In genomic region chr9:58847676-58848075, GRCm38 (mm10) we compare ENCODE assay signal across 19 mouse cellular contexts. TPM values are rescaled to one million over a fixed set of nuclear protein-coding genes. Genes with fewer than 3 reads are reported as not detected.
DNase-seq lines count a peak whose midpoint lies in the region; ATAC-seq and TF ChIP-seq lines count a peak whose summit lies in the region.
"Had no signal": no experiment of that assay in that cellular context is flagged by ENCODE, and none has a peak within 500 bp of the region (broad histone marks: within the 10 kb centered on the region; RNA-seq: fewer than 3 reads in every experiment).

No protein-coding gene starts in this region.

- no peaks in the 10 kb centered on the region for H3K4me1 ChIP-seq in lung, postnatal 0 days (ENCODE audit: insufficient read depth, low read depth, low read length)
- H3K4me1 ChIP-seq in lung, adult 2 months (ENCODE audit: control insufficient read depth, insufficient read depth, low read length): peaks cover 4% of the 10 kb centered on the region
- peaks cover 18% of the 10 kb centered on the region for H3K4me1 ChIP-seq in heart, embryonic 16.5 days (ENCODE audit: control insufficient read depth, insufficient read depth, low read length)

- H3K27ac ChIP-seq in lung, postnatal 0 days (ENCODE audit: low read length): no peak overlapping the region
- peak overlapping the region; percentile 69 for H3K27ac ChIP-seq in heart, embryonic 16.5 days (ENCODE audit: low read length)
- H3K27ac ChIP-seq: forebrain, embryonic 15.5 days; hindbrain, postnatal 0 days; kidney, postnatal 0 days had no signal

- ATAC-seq in lung, postnatal 0 days: peak; percentile 73
- peak; percentile 91 for ATAC-seq in heart, embryonic 16.5 days (replicated peaks; ENCODE audit: extremely low read depth, insufficient read depth, low FRiP score)
- ATAC-seq: forebrain, embryonic 15.5 days; hindbrain, postnatal 0 days; liver, postnatal 0 days had no signal

- peak; percentile 32 for DNase-seq in lung, postnatal 0 days (ENCODE audit: low spot score)
- no peak for DNase-seq in lung, adult 2 months
- DNase-seq in heart, adult 9 months (ENCODE audit: low spot score in 2 of 2): peak; percentile 56 to 63
- DNase-seq in retina, embryonic 14.5 days (ENCODE audit: low spot score): peak; percentile 27
- no peak for DNase-seq in kidney, postnatal 36 days
- DNase-seq in natural killer cell, adult 2 months (ENCODE audit: low spot score in 2 of 2): no peak
- DNase-seq: adrenal gland, postnatal 14 days; B cell, adult 2 months; cerebellum, adult 11-12 months; cerebellum, postnatal 36 days; kidney, adult 11 months; layer of hippocampus, adult 9-11 months; liver, postnatal 0 days; right cerebral cortex, postnatal 4 days; thymus, postnatal 25 days had no signal

- H3K9me3 ChIP-seq in lung, postnatal 0 days (ENCODE audit: low read length): no peaks in the 10 kb centered on the region
- no peaks in the 10 kb centered on the region for H3K9me3 ChIP-seq in heart, embryonic 16.5 days (replicated peaks; ENCODE audit: control insufficient read depth, low read length)
- H3K9me3 ChIP-seq: forebrain, embryonic 15.5 days had no signal

- TF ChIP-seq POLR2A in lung, adult 2 months (IDR thresholded peaks at IDR 0.05; ENCODE audit: borderline replicate concordance, extremely low read depth, low read depth, low read length): no peak

- WGBS in lung, postnatal 0 days: 49% methylated on average over 7 of the region's 7 CpGs
- 39% methylated on average over 7 of the region's 7 CpGs for WGBS in lung, adult 2 months
- 31% methylated on average over 7 of the region's 7 CpGs for WGBS in heart, embryonic 16.5 days

- no peaks in the 10 kb centered on the region for H3K36me3 ChIP-seq in lung, postnatal 0 days (ENCODE audit: insufficient read depth, low read length)
- H3K36me3 ChIP-seq in heart, embryonic 16.5 days (ENCODE audit: control insufficient read depth, insufficient read depth): no peaks in the 10 kb centered on the region
- H3K36me3 ChIP-seq: forebrain, embryonic 15.5 days had no signal

- no peak for TF ChIP-seq CTCF in lung, postnatal 0 days (IDR thresholded peaks at IDR 0.05)
- TF ChIP-seq CTCF in lung, adult 2 months (IDR thresholded peaks at IDR 0.05; ENCODE audit: insufficient read depth, low read length): no peak

- H3K9ac ChIP-seq in lung, postnatal 0 days (replicated peaks; ENCODE audit: low read depth): no peak overlapping the region
- peak overlapping the region; percentile 10; the same call in 1 of the 2 replicates for H3K9ac ChIP-seq in heart, embryonic 16.5 days (ENCODE audit: low read length)
- H3K9ac ChIP-seq: forebrain, embryonic 15.5 days; liver, postnatal 0 days had no signal

- H3K4me3 ChIP-seq in lung, postnatal 0 days (ENCODE audit: low read depth, low read length): no peak overlapping the region
- no peak overlapping the region for H3K4me3 ChIP-seq in lung, adult 2 months (replicated peaks; ENCODE audit: extremely low read depth, low read depth, low read length)
- H3K4me3 ChIP-seq in heart, embryonic 16.5 days (ENCODE audit: low read length): no peak overlapping the region
- H3K4me3 ChIP-seq: forebrain, embryonic 15.5 days had no signal

- TF ChIP-seq EP300 in lung, postnatal 0 days (IDR thresholded peaks at IDR 0.05): no peak

- no peak overlapping the region for H3K4me2 ChIP-seq in lung, postnatal 0 days (replicated peaks; ENCODE audit: low read depth, low read length)
- peak overlapping the region; percentile 44 for H3K4me2 ChIP-seq in heart, embryonic 16.5 days (ENCODE audit: low read depth, low read length)
- H3K4me2 ChIP-seq: forebrain, embryonic 15.5 days had no signal

- no peaks in the 10 kb centered on the region for H3K27me3 ChIP-seq in lung, postnatal 0 days (replicated peaks; ENCODE audit: insufficient read depth, low read length)
- H3K27me3 ChIP-seq in heart, embryonic 16.5 days (ENCODE audit: control insufficient read depth, insufficient read depth, low read length): no peaks in the 10 kb centered on the region
- H3K27me3 ChIP-seq: forebrain, embryonic 15.5 days had no signal

RNA-seq across cellular contexts. Expression of gene Hcn4, which starts 24.5 kb away (rescaled TPM):
- 0.06 and 0.11 TPM in 2 replicates for polyA plus RNA-seq in lung, postnatal 0 days (2015; fragmentation: Nextera tagmentation; extraction: Ambion mirVana)
- polyA plus RNA-seq in lung, adult 2 months (2012; rRNA removed): 0.62 and 0.67 TPM in 2 replicates
- 0.89 and 1.1 TPM in 2 replicates for polyA plus RNA-seq in heart, embryonic 16.5 days (2015; fragmentation: Nextera tagmentation; extraction: Ambion mirVana)
- polyA plus RNA-seq: liver, postnatal 0 days had no signal

Comparison
In these comparisons a context has a peak if more than half of its experiments do, and no peak if none do; other contexts are left out.
1. DNase-seq: peak in lung, postnatal 0 days (single experiment), heart, adult 9 months (2 of 2) and retina, embryonic 14.5 days (single experiment); none in lung, adult 2 months (single experiment), kidney, postnatal 36 days (0 of 2) and natural killer cell, adult 2 months (0 of 2).